Comparison of ENCODE assay signal across 31 mouse cellular contexts in genomic region chr2:119294411-119294810, GRCm38 (mm10). TPM values are rescaled to one million over a fixed set of nuclear protein-coding genes. Genes with fewer than 3 reads are reported as not detected.
DNase-seq lines count a peak whose midpoint lies in the region; ATAC-seq and TF ChIP-seq lines count a peak whose summit lies in the region.
"Had no signal": no experiment of that assay in that cellular context is flagged by ENCODE, and none has a peak within 500 bp of the region (broad histone marks: within the 10 kb centered on the region; RNA-seq: fewer than 3 reads in every experiment).

No protein-coding gene starts in this region.

- no peak for TF ChIP-seq CTCF in cerebellum, adult 2 months (IDR thresholded peaks at IDR 0.05; ENCODE audit: borderline replicate concordance, insufficient read depth, low read depth, low read length)
- TF ChIP-seq CTCF in ES-Bruce4 (IDR thresholded peaks at IDR 0.05; ENCODE audit: low read depth, low read length): no peak
- TF ChIP-seq CTCF in bone marrow macrophage, adult 2 months (IDR thresholded peaks at IDR 0.05; ENCODE audit: low read depth, low read length): no peak

- H3K27ac ChIP-seq in cerebellum, adult 2 months (ENCODE audit: insufficient read depth, low read length): peak overlapping the region; percentile 69
- H3K27ac ChIP-seq in ES-Bruce4 (ENCODE audit: insufficient read depth, low read length): no peak overlapping the region
- H3K27ac ChIP-seq in bone marrow macrophage, adult 2 months (ENCODE audit: insufficient read depth, low read depth, low read length): no peak overlapping the region
- H3K27ac ChIP-seq: hindbrain, embryonic 12.5 days; kidney, embryonic 15.5 days; layer of hippocampus, adult 2 months; left cerebral cortex, adult 2 months; limb, embryonic 12.5 days; liver, embryonic 15.5 days; neural tube, embryonic 12.5 days had no signal

- H3K27me3 ChIP-seq in cerebellum, adult 2 months (ENCODE audit: control insufficient read depth, insufficient read depth, low read length): no peaks in the 10 kb centered on the region
- no peaks in the 10 kb centered on the region for H3K27me3 ChIP-seq in ES-Bruce4 (ENCODE audit: control insufficient read depth, insufficient read depth, low read length, poor library complexity, severe bottlenecking)
- H3K27me3 ChIP-seq: hindbrain, embryonic 12.5 days; kidney, embryonic 15.5 days; limb, embryonic 12.5 days; liver, embryonic 15.5 days; neural tube, embryonic 12.5 days; Patski had no signal

- no peak for TF ChIP-seq POLR2A in cerebellum, adult 2 months (IDR thresholded peaks at IDR 0.05; ENCODE audit: borderline replicate concordance, insufficient read depth, low read length)
- no peak for TF ChIP-seq POLR2A in ES-Bruce4 (IDR thresholded peaks at IDR 0.05; ENCODE audit: insufficient read depth, low read length)
- no peak for TF ChIP-seq POLR2A in bone marrow macrophage, adult 2 months (IDR thresholded peaks at IDR 0.05; ENCODE audit: borderline replicate concordance, low read depth, low read length)

- H3K36me3 ChIP-seq in ES-Bruce4 (ENCODE audit: control insufficient read depth, insufficient read depth, low read length, poor library complexity, severe bottlenecking): 0 out of 2 replicates have a peak, but pooled peaks cover 8% of the 10 kb centered on the region

- peak in 1 of 2 experiments; percentile 58 for DNase-seq in cerebellum, adult 2 months
- no peak for DNase-seq in cerebellum, postnatal 10 days
- DNase-seq in cerebellum, postnatal 25 days: peak; percentile 43 to 60
- DNase-seq in urinary bladder, postnatal 10 days (ENCODE audit: low spot score): no peak
- DNase-seq: adrenal gland, postnatal 10 days; gastrocnemius, postnatal 36 days; heart, adult 18-20 months; heart, postnatal 36 days; kidney, adult 18-20 months; lung, embryonic 14.5 days; lung, postnatal 14 days; right cerebral cortex, adult 18-20 months; thymus, adult 2 months; thymus, postnatal 36 days had no signal

- peak overlapping the region; percentile 21 for H3K4me3 ChIP-seq in cerebellum, adult 2 months (replicated peaks; ENCODE audit: insufficient read depth, low read depth, low read length)
- H3K4me3 ChIP-seq in ES-Bruce4 (ENCODE audit: low read depth, low read length): peak overlapping the region; percentile 46
- H3K4me3 ChIP-seq in bone marrow macrophage, adult 2 months (ENCODE audit: insufficient read depth, low read length): peak overlapping the region; percentile 1; the same call in 1 of the 2 replicates
- H3K4me3 ChIP-seq: hindbrain, embryonic 12.5 days; kidney, embryonic 15.5 days; layer of hippocampus, adult 2 months; left cerebral cortex, adult 2 months; limb, embryonic 12.5 days; liver, embryonic 15.5 days; myocyte; neural tube, embryonic 12.5 days had no signal

- H3K9me3 ChIP-seq in ES-Bruce4 (replicated peaks; ENCODE audit: control insufficient read depth, insufficient read depth, low read length, poor library complexity, severe bottlenecking): no peaks in the 10 kb centered on the region
- H3K9me3 ChIP-seq: hindbrain, embryonic 12.5 days; kidney, embryonic 15.5 days; limb, embryonic 12.5 days; liver, embryonic 15.5 days; neural tube, embryonic 12.5 days had no signal

- 31% methylated on average over 18 of the region's 18 CpGs for WGBS in cerebellum, adult 2 months

- ATAC-seq in inflammation-experienced regulatory T-cells, adult 6 months: no peak
- ATAC-seq: CD4-positive, CD25-positive, alpha-beta regulatory T cell, adult 4 months; forebrain, embryonic 14.5 days; midbrain, embryonic 16.5 days; Patski had no signal

- TF ChIP-seq EP300 in ES-Bruce4 (IDR thresholded peaks at IDR 0.05; ENCODE audit: insufficient read depth, low read depth, low read length): no peak

- H3K4me1 ChIP-seq in cerebellum, adult 2 months (ENCODE audit: control insufficient read depth, insufficient read depth, low read length): peaks cover 38% of the 10 kb centered on the region
- H3K4me1 ChIP-seq in ES-Bruce4 (ENCODE audit: control insufficient read depth, insufficient read depth, low read length): no peaks in the 10 kb centered on the region
- peaks cover 40% of the 10 kb centered on the region for H3K4me1 ChIP-seq in bone marrow macrophage, adult 2 months (ENCODE audit: control insufficient read depth, insufficient read depth, low read length)

- 0 out of 2 replicates have a peak overlapping the region, but pooled peaks have one; percentile 2 for H3K9ac ChIP-seq in ES-Bruce4 (ENCODE audit: low read depth, poor library complexity, severe bottlenecking)
- H3K9ac ChIP-seq: hindbrain, embryonic 12.5 days; kidney, embryonic 15.5 days; limb, embryonic 12.5 days; liver, embryonic 15.5 days; lung, embryonic 14.5 days; neural tube, embryonic 12.5 days had no signal

RNA-seq across cellular contexts. Expression of gene Vps18, which starts 5.9 kb away (rescaled TPM):
- 37.8 and 38.8 TPM in 2 replicates for polyA plus RNA-seq in cerebellum, adult 2 months (2012; rRNA removed)
- 11.7 and 12.8 TPM in 2 replicates for polyA plus RNA-seq in ES-Bruce4 (2011; ENCODE audit: insufficient read depth, insufficient read length, low read depth, missing spikeins)
- polyA plus RNA-seq in bone marrow macrophage, adult 2 months (2012; ENCODE audit: insufficient read depth, insufficient read length, missing spikeins): 33.6 and 34.1 TPM in 2 replicates
- 1 to 10 TPM; 5.5 to 6.1 (median 5.9) TPM for polyA plus RNA-seq in inflammation-experienced regulatory T-cells, adult 6 months (2017; shearing (Covaris generic))

RNA-seq across cellular contexts. Expression of gene Rhov, which starts 23.3 kb away (rescaled TPM):
- 8.4 and 10.4 TPM in 2 replicates for polyA plus RNA-seq in cerebellum, adult 2 months (2012; rRNA removed)
- polyA plus RNA-seq in ES-Bruce4 (2011; ENCODE audit: insufficient read depth, insufficient read length, low read depth, missing spikeins): 0.36 and 0.78 TPM in 2 replicates
- 2.2 and 2.7 TPM in 2 replicates for polyA plus RNA-seq in bone marrow macrophage, adult 2 months (2012; ENCODE audit: insufficient read depth, insufficient read length, missing spikeins)
- under 1 TPM in 1 of 3 experiments, not detected in 2; 0.57 TPM for polyA plus RNA-seq in inflammation-experienced regulatory T-cells, adult 6 months (2017; shearing (Covaris generic))
- polyA plus RNA-seq: CD4-positive, CD25-positive, alpha-beta regulatory T cell, adult 4 months; heart, embryonic 11.5 days; liver, adult 2 months had no signal

RNA-seq across cellular contexts. Expression of gene Dll4, which starts 31.2 kb away (rescaled TPM):
- 3.1 and 4.1 TPM in 2 replicates for polyA plus RNA-seq in cerebellum, adult 2 months (2012; rRNA removed)
- polyA plus RNA-seq in ES-Bruce4 (2011; ENCODE audit: insufficient read depth, insufficient read length, low read depth, missing spikeins): 0.18 TPM in 1 of 2 replicates, not detected in the other
- polyA plus RNA-seq in bone marrow macrophage, adult 2 months (2012; ENCODE audit: insufficient read depth, insufficient read length, missing spikeins): not detected in 2 replicates
- not detected for polyA plus RNA-seq in inflammation-experienced regulatory T-cells, adult 6 months (2017; shearing (Covaris generic))
- polyA plus RNA-seq: CD4-positive, CD25-positive, alpha-beta regulatory T cell, adult 4 months; myocyte had no signal

RNA-seq across cellular contexts. Expression of gene Chac1, which starts 56.6 kb away (rescaled TPM):
- polyA plus RNA-seq in cerebellum, adult 2 months (2012; rRNA removed): 8.1 and 9.8 TPM in 2 replicates
- 3.6 and 3.8 TPM in 2 replicates for polyA plus RNA-seq in ES-Bruce4 (2011; ENCODE audit: insufficient read depth, insufficient read length, low read depth, missing spikeins)
- polyA plus RNA-seq in bone marrow macrophage, adult 2 months (2012; ENCODE audit: insufficient read depth, insufficient read length, missing spikeins): 0.44 TPM in 1 of 2 replicates, not detected in the other
- not detected for polyA plus RNA-seq in inflammation-experienced regulatory T-cells, adult 6 months (2017; shearing (Covaris generic))
- polyA plus RNA-seq: CD4-positive, CD25-positive, alpha-beta regulatory T cell, adult 4 months had no signal

RNA-seq across cellular contexts. Expression of gene Spint1, which starts 57.2 kb away (rescaled TPM):
- 0.61 and 1.2 TPM in 2 replicates for polyA plus RNA-seq in cerebellum, adult 2 months (2012; rRNA removed)
- polyA plus RNA-seq in ES-Bruce4 (2011; ENCODE audit: insufficient read depth, insufficient read length, low read depth, missing spikeins): 57.3 and 71.4 TPM in 2 replicates
- 3.7 and 4.3 TPM in 2 replicates for polyA plus RNA-seq in bone marrow macrophage, adult 2 months (2012; ENCODE audit: insufficient read depth, insufficient read length, missing spikeins)
- under 1 TPM in 1 of 3 experiments, not detected in 2; 0.28 TPM for polyA plus RNA-seq in inflammation-experienced regulatory T-cells, adult 6 months (2017; shearing (Covaris generic))
- polyA plus RNA-seq: CD4-positive, CD25-positive, alpha-beta regulatory T cell, adult 4 months had no signal

Comparison
In these comparisons a context has a peak if more than half of its experiments do, and no peak if none do; other contexts are left out.
1. DNase-seq: peak in cerebellum, postnatal 25 days (2 of 2); none in cerebellum, postnatal 10 days (0 of 2) and urinary bladder, postnatal 10 days (single experiment).
2. Peak in every context shown above with its lines, with median percentiles within 50 percentile points of each other: H3K4me3 ChIP-seq.